Mouse (Mus musculus) embryonic fibroblast, embryonic 13.5 days (primary cell): ENCODE data around the gene Myh9. TPM values are rescaled to one million over a fixed set of nuclear protein-coding genes. Genes with fewer than 3 reads are reported as not detected.

Source experiments
- H3K27ac ChIP-seq: 2 replicates; pipeline ENCODE4 v1.5.1; 2012; ENCODE audit warnings: low read length, control low read depth, inconsistent platforms; ENCODE audit not compliant: insufficient read depth
- H3K4me1 ChIP-seq: 2 replicates; pipeline ENCODE4 v1.6.1; 2011; ENCODE audit warnings: low read length; ENCODE audit not compliant: control insufficient read depth, insufficient read depth
- H3K4me3 ChIP-seq: 2 replicates; pipeline ENCODE4 v1.5.1; 2011; ENCODE audit warnings: mild to moderate bottlenecking, control low read depth, low read length; ENCODE audit not compliant: insufficient read depth
- CTCF ChIP-seq: IDR thresholded peaks from 2 replicates; pipeline ENCODE4 v1.5.1; 2011; ENCODE audit warnings: mild to moderate bottlenecking, control low read depth, low read length, moderate library complexity, borderline replicate concordance; ENCODE audit not compliant: insufficient read depth
- POLR2A ChIP-seq: IDR thresholded peaks from 2 replicates; pipeline ENCODE4 v1.6.1; 2011; ENCODE audit warnings: low read depth, mild to moderate bottlenecking, control low read depth, low read length, moderate library complexity
- polyA plus RNA-seq: library from polyadenylated mRNA; stranded (reverse); fragments of >200 nt; gene quantifications from 2 replicates; pipeline ENCODE4 v1.2.4, GENCODE M21; 2011; ENCODE audit warnings: low read depth; ENCODE audit not compliant: missing spikeins, insufficient read length

The Myh9 gene
- polyA plus RNA-seq, 1 experiment: 718 TPM

DNA sequence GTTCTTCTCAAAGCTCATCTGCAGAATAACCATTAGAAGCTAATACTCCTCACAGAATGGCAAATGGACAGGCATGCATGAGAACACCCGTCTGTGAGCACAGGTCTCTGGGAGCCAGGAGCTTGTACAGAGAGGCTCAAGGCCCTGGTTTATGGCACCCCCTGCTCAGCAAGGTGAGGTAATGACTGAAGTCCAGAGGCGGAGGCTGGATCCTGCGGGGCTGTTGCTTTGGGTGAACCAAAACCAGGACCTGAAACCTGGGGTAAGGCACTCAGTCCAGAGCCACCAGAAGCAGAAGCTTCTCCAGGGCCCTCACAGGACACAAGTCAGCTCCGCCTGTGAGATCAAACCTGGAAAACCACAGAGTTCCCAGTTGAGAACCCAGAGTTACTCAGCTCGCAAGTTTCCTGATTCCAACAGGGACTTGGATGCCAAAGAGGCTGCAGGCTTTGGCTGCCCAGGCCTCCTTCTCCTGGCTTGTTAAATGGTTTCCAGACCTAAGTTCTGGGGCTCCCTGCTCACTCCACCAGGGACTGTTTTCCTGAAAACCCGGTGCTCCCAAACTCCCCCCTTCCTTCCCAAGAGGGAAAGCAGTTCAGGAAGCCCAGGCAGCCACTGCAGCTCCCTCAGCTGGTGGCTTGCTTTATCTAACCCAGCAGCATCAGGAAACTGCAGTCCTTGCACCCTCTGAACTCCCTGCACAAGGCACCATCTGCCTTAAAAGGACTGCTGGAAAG, 28.2 kb downstream of the Myh9 start:
- peaks cover 73% of the 10 kb centered on the region for H3K4me1 ChIP-seq
- H3K27ac ChIP-seq: peak overlapping the region; percentile 86
- H3K4me3 ChIP-seq: no peak overlapping the region
- TF ChIP-seq CTCF (peak; percentile 18; the same call in 1 of the 2 replicates), POLR2A (no peak)

DNA sequence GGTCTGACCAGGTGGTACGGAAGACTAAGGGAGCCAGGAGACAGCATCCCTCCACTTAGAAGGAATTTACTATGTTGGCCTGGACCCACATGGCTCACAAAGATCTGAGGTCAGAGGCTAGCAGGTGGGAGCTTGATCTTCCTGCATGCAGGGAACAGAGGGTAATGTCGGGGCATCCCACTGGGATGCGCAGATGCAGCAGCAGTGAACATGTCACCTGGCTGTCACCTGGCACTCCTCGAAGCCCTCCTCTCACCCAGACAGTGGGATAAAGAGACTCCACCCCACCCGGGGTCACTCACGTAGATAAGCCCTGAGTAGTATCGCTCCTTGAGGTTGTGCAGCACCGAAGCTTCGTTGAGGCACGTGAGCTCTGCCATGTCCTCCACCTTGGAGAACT, 29.4 kb downstream of the Myh9 start:
- peak overlapping the region; percentile 86 for H3K27ac ChIP-seq
- peaks cover 70% of the 10 kb centered on the region for H3K4me1 ChIP-seq
- TF ChIP-seq CTCF: no peak
- no peak for TF ChIP-seq POLR2A
- H3K4me3 ChIP-seq: no peak overlapping the region

DNA sequence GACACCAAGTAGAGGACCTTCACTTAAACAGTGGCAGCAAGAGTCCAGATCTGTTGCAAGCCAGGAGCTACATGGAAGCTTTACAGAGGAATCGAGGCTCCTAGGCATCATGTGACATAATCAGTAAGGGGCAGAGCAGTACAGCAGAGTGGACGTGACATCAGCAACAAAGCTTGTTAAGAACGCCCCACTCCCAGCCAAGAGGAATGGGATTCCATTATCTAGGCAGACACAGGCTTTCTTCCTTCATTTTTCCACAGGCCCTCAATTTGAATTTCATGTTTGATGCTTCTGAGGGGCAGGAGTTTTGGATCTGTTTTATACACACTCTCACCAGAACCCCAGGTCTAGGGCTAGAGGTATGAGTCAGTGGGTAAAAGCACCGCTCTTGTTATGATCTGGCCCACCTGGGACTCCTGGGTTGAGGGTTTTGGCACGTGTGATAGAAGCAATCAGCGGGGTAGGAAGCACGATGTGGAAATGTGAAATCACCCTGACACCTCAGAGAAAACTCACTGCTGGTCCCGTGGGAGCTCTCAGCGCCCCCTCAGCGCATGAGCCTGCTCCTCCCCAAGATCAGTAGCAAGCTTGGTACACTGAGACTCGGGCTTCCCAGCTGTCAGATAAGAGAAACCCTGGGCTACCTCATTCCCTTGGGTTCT, 30.7 kb downstream of the Myh9 start:
- Histone ChIP-seq H3K4me1 (peaks cover 71% of the 10 kb centered on the region), H3K27ac (peak overlapping the region; percentile 79), H3K4me3 (no peak overlapping the region)
- TF ChIP-seq CTCF (no peak), POLR2A (no peak)

DNA sequence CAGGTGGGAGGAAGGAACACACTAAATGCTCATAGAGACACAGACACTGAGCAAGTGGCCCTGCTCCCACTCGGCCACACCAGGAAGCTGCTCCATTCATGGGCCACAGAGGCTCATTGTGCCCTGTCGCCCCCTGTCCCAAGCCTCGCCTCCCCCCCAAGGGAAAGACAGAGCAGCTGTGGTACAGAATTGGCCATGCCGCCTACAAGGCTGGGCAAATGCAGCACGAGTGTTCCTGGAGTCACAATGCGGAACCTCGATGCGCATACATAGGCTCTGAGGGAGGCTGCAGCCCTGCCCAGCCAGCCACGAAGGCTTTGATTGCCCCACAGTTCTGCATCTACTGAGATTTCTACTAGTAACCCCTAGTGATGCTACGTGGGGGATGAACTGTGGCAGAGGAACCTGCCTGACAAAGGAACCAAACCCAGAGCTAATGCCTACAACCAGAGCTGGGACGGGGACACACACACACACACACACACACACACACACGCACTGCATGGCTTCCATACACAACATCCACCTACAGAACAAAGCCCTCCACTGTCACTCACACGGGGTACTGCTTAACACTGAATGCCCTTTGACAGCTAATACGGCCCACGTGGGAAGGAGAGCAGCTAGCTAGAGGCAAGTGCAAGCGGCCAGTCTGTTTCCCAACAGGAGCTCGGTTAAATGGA, 31.4 kb downstream of the Myh9 start:
- Histone ChIP-seq H3K27ac (peak overlapping the region; percentile 79), H3K4me1 (peaks cover 77% of the 10 kb centered on the region)

DNA sequence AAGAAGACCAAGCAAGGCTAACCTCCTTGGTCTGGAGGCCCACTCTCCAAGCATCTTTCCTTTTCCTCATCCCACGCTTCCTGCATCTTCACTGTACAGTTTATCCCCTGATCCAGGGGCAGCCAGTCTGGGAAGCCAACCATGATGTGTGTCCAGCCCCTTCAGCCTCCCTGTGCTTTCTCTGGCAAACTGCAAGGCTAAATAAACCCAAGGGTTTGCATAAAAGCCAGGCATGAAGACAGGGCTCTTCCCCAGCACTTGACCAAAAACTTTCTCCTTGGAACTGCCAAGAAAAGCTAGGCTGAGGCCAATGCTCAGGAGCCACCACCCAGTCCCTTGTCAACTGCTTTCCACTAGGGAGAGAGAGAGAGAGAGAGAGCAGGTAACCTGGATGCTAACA, 32.5 kb downstream of the Myh9 start:
- Histone ChIP-seq H3K4me3 (no peak overlapping the region), H3K4me1 (peaks cover 78% of the 10 kb centered on the region), H3K27ac (peak overlapping the region; percentile 79)
- TF ChIP-seq CTCF (no peak), POLR2A (no peak)

More for the DNA sequence above, 31.4 kb downstream of the Myh9 start:
- no peak overlapping the region for H3K4me3 ChIP-seq
- TF ChIP-seq CTCF (no peak), POLR2A (no peak)

GRCm38 (mm10) chr15:77807264-77807585, 34.8 kb downstream of the Myh9 start:
- no peak for TF ChIP-seq CTCF
- TF ChIP-seq POLR2A: no peak
- Histone ChIP-seq H3K27ac (peak overlapping the region; percentile 95), H3K4me1 (peaks cover 76% of the 10 kb centered on the region), H3K4me3 (no peak overlapping the region)

DNA sequence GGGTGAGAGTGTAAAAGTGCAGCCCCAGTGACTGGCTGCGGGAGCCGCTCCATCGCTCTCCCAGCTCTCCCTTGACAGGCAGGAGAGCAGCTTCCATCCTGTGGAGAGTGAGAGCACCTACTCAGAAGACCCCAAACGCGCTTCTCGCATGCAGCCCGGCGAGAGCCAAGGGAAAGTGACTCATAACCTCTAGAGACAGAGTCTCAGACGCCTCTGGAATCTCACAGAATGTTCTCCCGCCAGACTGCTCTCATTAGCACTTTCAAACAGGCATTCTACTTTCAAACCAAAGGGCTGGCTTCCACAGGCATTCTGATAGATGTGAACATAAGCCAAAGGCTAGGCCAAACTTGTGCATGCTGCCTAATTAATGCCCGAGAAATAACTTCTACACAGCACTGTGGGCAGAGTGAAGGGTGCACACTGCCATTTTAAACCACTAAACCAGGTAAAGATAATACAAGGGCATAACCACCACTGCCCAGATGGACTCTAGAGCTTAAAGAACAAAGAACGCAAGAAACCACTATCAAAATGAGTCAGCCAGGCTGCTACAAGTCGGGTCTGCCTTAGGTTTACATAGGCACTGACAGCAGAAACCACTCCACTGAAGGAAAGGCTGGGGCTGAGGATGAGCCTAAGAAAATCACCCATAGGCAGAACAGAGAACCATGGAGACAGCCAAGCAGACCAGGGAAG, 35.3 kb downstream of the Myh9 start:
- H3K4me3 ChIP-seq: no peak overlapping the region
- TF ChIP-seq POLR2A (0 out of 2 replicates have a peak, but pooled peaks have one; percentile 28), CTCF (no peak)
- H3K4me1 ChIP-seq: peaks cover 72% of the 10 kb centered on the region
- H3K27ac ChIP-seq: peak overlapping the region; percentile 95

- H3K4me3 ChIP-seq: no peak overlapping the region
- H3K27ac ChIP-seq: peak overlapping the region; percentile 95
- peaks cover 68% of the 10 kb centered on the region for H3K4me1 ChIP-seq
- no peak for TF ChIP-seq POLR2A
- TF ChIP-seq CTCF: no peak
Observed at GRCm38 (mm10) chr15:77805657-77806056, 36.3 kb downstream of the Myh9 start.

GRCm38 (mm10) chr15:77804949-77805348, 37.0 kb downstream of the Myh9 start:
- Histone ChIP-seq H3K4me3 (no peak overlapping the region), H3K4me1 (peaks cover 68% of the 10 kb centered on the region), H3K27ac (peak overlapping the region; percentile 95)
- TF ChIP-seq POLR2A (no peak), CTCF (no peak)

- Histone ChIP-seq H3K27ac (peak overlapping the region; percentile 95), H3K4me1 (peaks cover 71% of the 10 kb centered on the region), H3K4me3 (no peak overlapping the region)
- no peak for TF ChIP-seq POLR2A
- TF ChIP-seq CTCF: no peak
Observed at GRCm38 (mm10) chr15:77804460-77804859, 37.5 kb downstream of the Myh9 start.
